Mouse (Mus musculus) forebrain, embryonic 12.5 days (tissue): Measurements from ENCODE around the gene Thap4. TPM values are rescaled to one million over a fixed set of nuclear protein-coding genes. Genes with fewer than 3 reads are reported as not detected.
A peak's percentile ranks its signal among the peaks of the same experiment; 100 is the strongest.

ENCODE experiments used
- ATAC-seq: fragments of 200-750 bp; cut with Nextera tagmentation; 2 replicates; pipeline ENCODE4 v1.8.0; 2017; ENCODE audit warnings: moderate TSS enrichment; ENCODE audit not compliant: low FRiP score
- H3K27ac ChIP-seq: fragments of 300-500 bp; sonication (generic); 2 replicates; pipeline ENCODE4 v1.5.1; 2016; ENCODE audit warnings: mild to moderate bottlenecking
- H3K27me3 ChIP-seq: fragments of 300-500 bp; sonication (generic); 2 replicates; pipeline ENCODE4 v1.6.1; 2016; ENCODE audit warnings: mild to moderate bottlenecking
- H3K36me3 ChIP-seq: fragments of 300-500 bp; sonication (generic); replicated peaks from 2 replicates; pipeline ENCODE4 v1.6.1; 2016; ENCODE audit warnings: mild to moderate bottlenecking
- H3K4me1 ChIP-seq: fragments of 300-500 bp; sonication (generic); 2 replicates; pipeline ENCODE4 v1.6.1; 2016
- H3K4me2 ChIP-seq: fragments of 300-500 bp; sonication (generic); 2 replicates; pipeline ENCODE4 v1.6.1; 2016; ENCODE audit warnings: mild to moderate bottlenecking, moderate library complexity
- H3K4me3 ChIP-seq: fragments of 300-500 bp; sonication (generic); replicated peaks from 2 replicates; pipeline ENCODE4 v1.5.1; 2016; ENCODE audit warnings: mild to moderate bottlenecking
- H3K9ac ChIP-seq: fragments of 300-500 bp; sonication (generic); 2 replicates; pipeline ENCODE4 v1.6.1; 2016; ENCODE audit warnings: mild to moderate bottlenecking
- H3K9me3 ChIP-seq: fragments of 300-500 bp; sonication (generic); 2 replicates; pipeline ENCODE4 v1.6.1; 2016
- WGBS: fragments of 180-500 bp; shearing (Covaris S2); methylation state at CpG from one replicate; pipeline ENCODE4 v1.1.7; 2016; 5-methylcytosine and 5-hydroxymethylcytosine counted together
- polyA plus RNA-seq: library from polyadenylated mRNA; unstranded; fragments of >200 nt; fragmentation: Nextera tagmentation; extraction: Ambion mirVana; gene quantifications from 2 replicates; pipeline ENCODE4 v1.2.1, GENCODE M21; 2016

Thap4 gene
- polyA plus RNA-seq, 1 experiment from 2014 or later, result 36.7 TPM

DNA sequence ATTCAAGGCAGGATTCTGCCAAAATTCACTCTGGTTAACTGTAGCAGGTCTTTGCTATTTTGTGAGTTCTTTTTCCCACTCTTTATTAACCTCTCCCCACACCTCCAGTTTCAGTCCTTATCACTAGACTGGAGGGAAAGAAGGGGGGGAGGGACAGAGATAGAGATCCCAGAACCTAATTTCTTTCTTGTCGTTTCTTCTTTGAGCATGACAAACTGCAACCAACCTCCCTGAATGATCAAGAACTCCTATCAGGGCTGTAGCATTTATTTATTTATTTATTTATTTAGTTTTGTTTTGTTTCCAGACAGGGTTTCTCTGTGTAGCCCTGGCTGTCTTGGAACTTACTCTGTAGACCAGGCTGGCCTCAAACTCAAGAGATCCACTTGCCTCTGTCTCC, 52.6 kb downstream of the Thap4 start:
- no peak overlapping the region for H3K9ac ChIP-seq
- H3K36me3 ChIP-seq, result peaks cover 11% of the 10 kb centered on the region; the same call in 1 of the 2 replicates
- H3K27me3 ChIP-seq, result no peaks in the 10 kb centered on the region
- ATAC-seq, result no peak
- H3K4me3 ChIP-seq, result no peak overlapping the region
- no peaks in the 10 kb centered on the region for H3K9me3 ChIP-seq
- no peaks in the 10 kb centered on the region for H3K4me1 ChIP-seq
- H3K4me2 ChIP-seq, result no peak overlapping the region
- WGBS, result 97% methylated on average over 1 of the region's 1 CpGs
- no peak overlapping the region for H3K27ac ChIP-seq

DNA sequence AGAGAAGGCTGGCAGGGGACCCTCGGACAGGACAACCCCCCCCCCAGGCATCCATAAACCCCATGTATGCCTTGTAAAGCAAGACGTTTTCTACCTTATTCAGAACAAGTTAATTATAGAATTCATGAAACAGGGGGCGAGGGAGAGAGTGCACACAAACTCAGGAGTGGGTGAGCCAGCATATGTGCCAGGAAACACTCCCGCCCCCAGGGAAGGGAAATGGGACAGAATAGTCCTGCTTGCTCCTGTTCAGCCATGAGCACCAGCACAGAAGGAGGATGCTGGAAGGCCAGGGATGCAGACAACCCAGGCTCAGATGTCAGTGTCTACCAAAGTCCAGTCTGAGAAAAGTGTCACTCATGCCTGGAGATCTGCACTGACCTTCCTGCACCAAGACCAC, 55.5 kb downstream of the Thap4 start:
- Histone ChIP-seq H3K4me2 (no peak overlapping the region), H3K36me3 (peaks cover 16% of the 10 kb centered on the region), H3K9me3 (no peaks in the 10 kb centered on the region), H3K4me3 (no peak overlapping the region), H3K4me1 (no peaks in the 10 kb centered on the region), H3K27ac (no peak overlapping the region), H3K27me3 (no peaks in the 10 kb centered on the region), H3K9ac (no peak overlapping the region)
- ATAC-seq, result no peak
- WGBS, result 66% methylated on average over 4 of the region's 4 CpGs

DNA sequence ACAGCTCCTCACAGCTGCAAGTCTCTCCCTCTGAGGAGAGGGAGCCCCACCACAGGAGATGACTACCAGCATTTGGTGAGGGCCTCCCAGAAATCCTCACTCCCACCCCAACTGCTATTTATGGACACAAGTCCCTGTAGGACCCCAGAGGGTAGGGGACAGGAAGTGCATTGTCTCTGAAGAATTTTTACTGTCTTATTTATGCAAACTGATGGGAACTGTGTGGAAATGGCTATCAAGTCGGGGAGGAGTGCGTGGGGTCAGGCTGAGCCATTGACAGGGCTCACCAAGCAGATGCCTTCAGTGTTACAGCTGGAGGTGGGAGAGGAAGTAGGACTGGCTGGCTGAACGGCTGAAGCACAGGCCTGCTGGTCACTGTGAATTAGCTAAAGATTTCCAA, 57.3 kb downstream of the Thap4 start:
- no peak overlapping the region for H3K27ac ChIP-seq
- no peaks in the 10 kb centered on the region for H3K27me3 ChIP-seq
- H3K9ac ChIP-seq, result no peak overlapping the region
- no peak overlapping the region for H3K4me2 ChIP-seq
- peaks cover 16% of the 10 kb centered on the region for H3K36me3 ChIP-seq
- H3K9me3 ChIP-seq, result no peaks in the 10 kb centered on the region
- 79% methylated on average over 3 of the region's 3 CpGs for WGBS
- no peak overlapping the region for H3K4me3 ChIP-seq
- H3K4me1 ChIP-seq, result no peaks in the 10 kb centered on the region
- no peak for ATAC-seq

DNA sequence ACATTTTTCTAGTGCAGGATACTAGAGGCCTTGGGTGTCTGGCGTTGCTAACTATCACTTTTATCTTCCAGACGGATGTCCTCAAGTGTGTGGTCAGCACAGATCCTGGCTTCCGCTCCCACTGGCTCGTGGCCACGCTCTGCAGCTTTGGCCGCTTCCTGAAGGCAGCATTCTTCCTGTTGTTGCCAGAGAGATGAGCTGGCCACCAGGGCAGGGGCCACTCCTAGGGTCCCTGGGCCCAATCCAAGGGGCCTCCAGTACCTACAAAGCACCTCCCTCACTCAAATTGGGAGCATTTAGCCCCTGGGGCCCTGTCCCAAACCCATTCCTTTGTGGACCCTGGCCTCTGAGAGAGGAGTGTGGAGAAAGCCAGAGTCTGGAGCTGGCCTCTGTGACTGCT, 59.7 kb downstream of the Thap4 start:
- no peaks in the 10 kb centered on the region for H3K27me3 ChIP-seq
- 92% methylated on average over 6 of the region's 6 CpGs for WGBS
- peaks cover 24% of the 10 kb centered on the region for H3K36me3 ChIP-seq
- H3K27ac ChIP-seq, result no peak overlapping the region
- H3K4me2 ChIP-seq, result no peak overlapping the region
- H3K9me3 ChIP-seq, result no peaks in the 10 kb centered on the region
- H3K4me3 ChIP-seq, result no peak overlapping the region
- ATAC-seq, result no peak
- no peaks in the 10 kb centered on the region for H3K4me1 ChIP-seq
- no peak overlapping the region for H3K9ac ChIP-seq

DNA sequence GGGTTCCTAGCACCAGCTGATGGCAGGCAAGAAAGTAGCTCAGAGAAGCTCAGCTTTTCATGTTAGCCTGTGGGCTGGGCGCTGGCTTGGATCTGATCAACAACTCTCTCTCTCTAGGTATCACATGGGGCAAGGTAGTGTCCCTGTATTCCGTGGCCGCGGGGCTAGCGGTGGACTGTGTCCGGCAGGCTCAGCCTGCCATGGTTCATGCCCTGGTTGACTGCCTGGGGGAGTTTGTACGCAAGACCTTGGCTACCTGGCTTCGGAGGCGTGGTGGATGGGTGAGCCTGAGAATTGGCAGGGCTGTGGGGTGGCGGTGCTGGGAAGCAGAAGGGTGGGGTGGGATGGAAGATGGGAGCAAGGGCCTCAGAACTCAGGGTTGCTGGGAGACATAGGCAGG, 60.7 kb downstream of the Thap4 start:
- Histone ChIP-seq H3K9me3 (no peaks in the 10 kb centered on the region), H3K9ac (no peak overlapping the region), H3K4me3 (no peak overlapping the region), H3K36me3 (peaks cover 24% of the 10 kb centered on the region), H3K27ac (no peak overlapping the region), H3K4me2 (no peak overlapping the region), H3K4me1 (no peaks in the 10 kb centered on the region), H3K27me3 (no peaks in the 10 kb centered on the region)
- ATAC-seq, result no peak
- WGBS, result 98% methylated on average over 10 of the region's 10 CpGs

DNA sequence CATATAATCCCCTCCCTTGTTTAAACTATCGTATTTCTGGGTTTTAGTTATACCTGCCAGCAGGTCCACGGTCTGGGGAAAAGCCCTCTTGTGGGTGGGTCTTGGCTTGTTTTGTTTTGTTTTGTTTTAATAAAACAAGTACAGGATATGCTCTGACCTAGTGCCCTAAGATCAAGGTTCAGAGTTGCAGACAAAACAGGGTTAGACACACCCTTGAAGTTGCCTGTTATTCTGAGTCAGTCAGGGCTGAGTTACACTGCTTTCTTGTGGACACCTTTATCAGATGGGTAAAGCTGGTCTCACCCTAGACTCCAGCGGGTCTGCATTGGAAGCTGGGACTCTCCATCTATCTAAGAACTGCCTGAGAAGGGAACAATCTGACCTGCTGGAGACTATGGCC, 61.2 kb downstream of the Thap4 start:
- no peak for ATAC-seq
- H3K36me3 ChIP-seq, result peaks cover 24% of the 10 kb centered on the region
- no peak overlapping the region for H3K27ac ChIP-seq
- H3K27me3 ChIP-seq, result no peaks in the 10 kb centered on the region
- no peak overlapping the region for H3K4me3 ChIP-seq
- no peaks in the 10 kb centered on the region for H3K9me3 ChIP-seq
- no peak overlapping the region for H3K9ac ChIP-seq
- 92% methylated on average over 3 of the region's 3 CpGs for WGBS
- no peaks in the 10 kb centered on the region for H3K4me1 ChIP-seq
- H3K4me2 ChIP-seq, result no peak overlapping the region

DNA sequence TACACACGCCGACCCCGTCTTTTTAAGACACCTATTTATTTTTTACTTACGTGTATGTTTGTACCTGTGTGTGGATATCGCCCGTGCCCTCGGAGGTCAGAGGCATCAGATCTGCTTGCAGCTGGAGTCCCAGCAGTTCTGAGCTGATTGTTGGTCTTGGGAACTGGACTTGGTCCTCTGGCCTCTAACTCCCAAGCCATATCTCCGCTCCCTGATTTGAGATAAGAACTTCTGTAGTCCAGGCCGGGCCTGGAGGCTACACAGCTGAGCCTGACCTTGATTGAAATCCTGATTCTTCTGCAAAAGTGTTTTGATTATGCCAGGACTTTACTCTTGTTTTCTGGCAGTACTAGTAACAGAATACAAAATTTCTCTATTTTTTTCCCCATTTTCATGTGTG, 61.9 kb downstream of the Thap4 start:
- Histone ChIP-seq H3K27me3 (no peaks in the 10 kb centered on the region), H3K9ac (no peak overlapping the region), H3K4me2 (no peak overlapping the region), H3K4me1 (no peaks in the 10 kb centered on the region), H3K27ac (no peak overlapping the region), H3K9me3 (no peaks in the 10 kb centered on the region), H3K4me3 (no peak overlapping the region), H3K36me3 (peaks cover 24% of the 10 kb centered on the region)
- WGBS, result 95% methylated on average over 9 of the region's 9 CpGs
- no peak for ATAC-seq

DNA sequence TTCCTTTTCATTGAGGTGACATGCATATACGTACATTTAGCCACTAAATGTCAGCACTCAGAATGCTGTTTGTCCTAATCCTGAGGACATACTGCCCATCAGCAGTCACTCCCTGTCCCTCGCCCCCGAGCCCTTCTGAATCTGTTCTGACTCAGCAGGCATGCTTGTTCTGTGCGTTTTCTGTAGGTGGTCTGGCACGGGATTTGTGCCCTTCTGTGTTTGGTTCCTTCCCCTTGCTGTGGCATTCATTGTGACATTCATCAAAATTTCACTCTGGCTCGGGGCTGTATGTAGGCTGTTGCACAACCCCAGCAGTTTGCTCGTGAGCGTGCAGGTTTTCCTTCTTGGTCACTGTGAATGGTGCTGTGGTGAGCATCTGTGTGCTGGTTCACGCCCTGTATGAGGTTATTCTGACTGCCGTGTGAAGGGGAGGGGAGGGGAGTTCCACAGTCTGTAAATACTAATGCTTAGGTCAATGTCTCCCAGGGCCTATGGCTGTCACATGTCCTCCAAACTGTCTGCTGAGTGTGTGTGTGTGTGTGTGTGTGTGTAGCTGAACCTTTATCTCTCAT, 62.8 kb downstream of the Thap4 start:
- peaks cover 5% of the 10 kb centered on the region for H3K4me1 ChIP-seq
- no peak overlapping the region for H3K27ac ChIP-seq
- H3K4me3 ChIP-seq, result no peak overlapping the region
- no peak overlapping the region for H3K4me2 ChIP-seq
- no peak for ATAC-seq
- H3K36me3 ChIP-seq, result peaks cover 24% of the 10 kb centered on the region
- 78% methylated on average over 10 of the region's 10 CpGs for WGBS
- no peak overlapping the region for H3K9ac ChIP-seq
- 0 out of 2 replicates have a peak, but pooled peaks cover 4% of the 10 kb centered on the region for H3K27me3 ChIP-seq
- no peaks in the 10 kb centered on the region for H3K9me3 ChIP-seq

DNA sequence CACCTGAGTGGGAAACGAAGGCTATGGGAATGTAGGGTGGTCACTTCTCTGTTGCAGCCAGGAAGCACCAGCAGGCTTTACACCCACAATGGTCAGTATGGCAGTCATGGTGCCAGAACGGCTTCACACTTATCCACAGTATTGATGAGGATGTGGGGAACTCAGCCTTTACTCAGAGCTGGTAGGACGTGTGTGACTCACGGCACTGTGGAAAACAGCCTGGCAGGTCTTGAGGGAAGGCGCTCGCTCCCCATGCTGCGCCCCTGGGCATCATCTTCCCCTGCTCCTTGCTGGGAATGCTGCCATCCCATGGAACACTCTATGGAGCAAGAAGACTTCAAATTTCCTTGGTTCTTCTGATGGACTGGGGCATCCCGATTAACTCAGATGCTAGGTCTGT, 63.6 kb downstream of the Thap4 start:
- H3K27me3 ChIP-seq, result 0 out of 2 replicates have a peak, but pooled peaks cover 4% of the 10 kb centered on the region
- H3K4me3 ChIP-seq, result no peak overlapping the region
- H3K9ac ChIP-seq, result no peak overlapping the region
- no peak overlapping the region for H3K4me2 ChIP-seq
- peaks cover 9% of the 10 kb centered on the region for H3K4me1 ChIP-seq
- no peaks in the 10 kb centered on the region for H3K9me3 ChIP-seq
- peaks cover 24% of the 10 kb centered on the region for H3K36me3 ChIP-seq
- no peak overlapping the region for H3K27ac ChIP-seq
- no peak for ATAC-seq
- 92% methylated on average over 8 of the region's 8 CpGs for WGBS

DNA sequence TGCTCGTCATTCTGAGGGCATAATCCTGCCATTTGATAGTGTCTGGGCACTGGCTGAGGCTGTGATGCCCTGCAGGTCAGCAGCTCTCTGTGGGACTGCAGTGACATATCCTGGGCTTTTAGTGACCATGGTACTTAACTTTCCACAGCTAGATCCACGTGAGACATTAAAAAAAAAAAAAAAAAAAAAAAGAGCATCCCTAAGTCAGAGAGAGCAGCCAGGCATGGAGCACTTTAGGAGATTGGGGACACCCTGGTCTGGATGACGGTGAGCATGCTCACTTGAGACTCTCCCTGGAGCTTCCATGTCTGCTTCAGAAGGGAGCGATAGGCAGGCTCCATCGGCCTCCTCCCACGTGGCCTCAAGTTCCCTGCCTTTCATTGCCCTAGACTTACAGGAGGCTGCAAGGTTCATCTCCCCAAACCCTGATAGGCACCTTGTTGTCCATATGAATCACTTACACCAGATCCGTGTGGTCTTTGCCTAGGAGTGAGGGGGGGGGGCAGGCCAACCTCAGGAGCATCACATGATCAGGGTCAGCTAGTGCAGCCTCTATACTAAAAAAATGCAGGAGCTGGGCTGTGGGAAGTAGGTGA, 64.7 kb downstream of the Thap4 start:
- H3K4me3 ChIP-seq, result no peak overlapping the region
- WGBS, result 80% methylated on average over 7 of the region's 7 CpGs
- H3K9ac ChIP-seq, result no peak overlapping the region
- no peak overlapping the region for H3K4me2 ChIP-seq
- no peaks in the 10 kb centered on the region for H3K9me3 ChIP-seq
- peaks cover 17% of the 10 kb centered on the region for H3K4me1 ChIP-seq
- H3K27ac ChIP-seq, result no peak overlapping the region
- peaks cover 13% of the 10 kb centered on the region; the same call in 1 of the 2 replicates for H3K27me3 ChIP-seq
- ATAC-seq, result no peak
- peaks cover 12% of the 10 kb centered on the region for H3K36me3 ChIP-seq

DNA sequence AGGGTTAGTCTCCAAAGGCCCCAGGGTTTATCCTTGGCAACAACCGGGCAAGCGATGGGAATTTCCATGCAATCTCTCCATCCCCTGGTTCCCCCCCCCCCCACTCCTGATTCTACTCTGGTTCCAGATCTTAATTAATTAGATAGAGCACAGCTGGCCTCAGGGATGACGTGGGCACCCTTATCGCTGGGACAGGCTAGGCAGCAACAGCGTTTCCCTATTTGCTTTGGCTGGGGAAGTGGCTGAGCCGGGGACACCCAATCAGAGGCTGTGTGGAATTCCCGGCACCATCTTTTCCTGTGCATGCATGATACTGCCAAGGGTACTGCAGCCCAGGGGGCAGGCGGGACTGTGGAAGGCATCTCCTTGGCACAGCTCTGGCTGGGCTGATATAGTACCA, 66.5 kb downstream of the Thap4 start:
- Histone ChIP-seq H3K9me3 (no peaks in the 10 kb centered on the region), H3K4me3 (no peak overlapping the region), H3K36me3 (peaks cover 8% of the 10 kb centered on the region), H3K4me1 (peaks cover 17% of the 10 kb centered on the region), H3K27ac (no peak overlapping the region), H3K4me2 (no peak overlapping the region), H3K27me3 (peaks cover 24% of the 10 kb centered on the region), H3K9ac (no peak overlapping the region)
- WGBS, result 83% methylated on average over 8 of the region's 8 CpGs
- no peak for ATAC-seq

DNA sequence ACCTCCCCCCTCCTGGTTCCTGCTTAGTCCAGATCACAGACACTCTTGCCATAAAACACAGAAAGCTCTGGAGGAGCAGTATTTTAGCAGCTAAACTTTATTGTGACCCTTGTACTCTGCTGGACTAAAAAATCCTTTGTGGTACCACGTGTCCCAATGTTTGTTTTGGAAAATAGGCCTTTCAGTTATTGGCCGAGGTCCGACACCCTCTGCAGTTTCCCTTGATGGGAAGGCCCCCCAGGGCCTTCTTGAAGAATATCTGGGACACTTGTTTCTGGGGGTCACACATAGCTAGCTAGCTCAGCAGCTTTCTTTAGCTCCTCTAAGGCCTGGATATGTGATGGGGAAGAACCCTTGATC, 67.7 kb downstream of the Thap4 start:
- H3K27ac ChIP-seq, result 0 out of 2 replicates have a peak overlapping the region, but pooled peaks have one; percentile 71
- H3K4me3 ChIP-seq, result peak overlapping the region; percentile 61
- no peak for ATAC-seq

DNA sequence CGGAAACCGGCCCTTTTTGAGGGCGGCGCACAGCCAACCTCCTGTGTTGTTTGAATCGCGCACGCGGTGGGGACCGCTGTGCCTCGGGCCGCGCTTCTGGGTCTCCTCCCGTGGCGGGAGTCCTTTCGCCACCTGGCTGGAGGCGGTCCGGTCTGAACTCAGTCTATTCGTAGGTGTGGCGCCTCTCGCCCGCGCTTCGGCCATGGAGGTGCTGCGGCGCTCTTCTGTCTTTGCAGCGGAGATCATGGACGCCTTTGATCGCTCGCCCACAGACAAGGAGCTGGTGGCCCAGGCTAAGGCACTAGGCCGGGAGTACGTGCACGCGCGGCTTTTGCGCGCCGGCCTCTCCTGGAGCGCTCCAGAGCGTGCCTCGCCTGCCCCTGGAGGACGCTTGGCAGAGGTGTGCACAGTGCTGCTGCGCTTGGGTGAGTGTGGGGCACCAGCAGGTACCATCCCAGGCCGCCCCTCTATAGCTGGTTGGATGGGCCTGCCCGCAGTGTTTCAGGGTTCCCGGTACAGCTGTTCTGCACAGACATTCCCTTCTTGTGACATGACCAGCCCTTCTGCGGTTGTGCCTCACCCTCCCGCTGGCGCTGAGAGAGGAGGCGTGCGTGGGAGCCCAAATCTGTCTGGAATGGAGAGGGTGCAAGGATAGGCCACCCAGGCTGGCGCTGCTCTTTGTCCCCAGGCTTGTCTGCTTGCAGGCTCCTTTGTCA, 68.3 kb downstream of the Thap4 start:
- peak overlapping the region; percentile 71 for H3K27ac ChIP-seq
- 1% methylated on average over 51 of the region's 51 CpGs for WGBS
- peaks cover 26% of the 10 kb centered on the region for H3K27me3 ChIP-seq

More for the DNA sequence above, 67.7 kb downstream of the Thap4 start:
- Histone ChIP-seq H3K36me3 (peaks cover 8% of the 10 kb centered on the region), H3K4me2 (peak overlapping the region; percentile 75), H3K27me3 (peaks cover 26% of the 10 kb centered on the region), H3K9ac (peak overlapping the region; percentile 69), H3K9me3 (no peaks in the 10 kb centered on the region), H3K4me1 (peaks cover 17% of the 10 kb centered on the region)
- 45% methylated on average over 3 of the region's 3 CpGs for WGBS

More for the DNA sequence above, 68.3 kb downstream of the Thap4 start:
- Histone ChIP-seq H3K4me2 (peak overlapping the region; percentile 75), H3K4me3 (peak overlapping the region; percentile 61), H3K4me1 (peaks cover 17% of the 10 kb centered on the region), H3K9ac (peak overlapping the region; percentile 69), H3K36me3 (peaks cover 8% of the 10 kb centered on the region; the same call in 1 of the 2 replicates), H3K9me3 (no peaks in the 10 kb centered on the region)
- peak; percentile 91 for ATAC-seq
